Mouse (Mus musculus) right cerebral cortex, postnatal 25 days (tissue): Measurements from ENCODE around the gene Myo5c.

ENCODE experiments used
- DNase-seq: peaks from one replicate; pipeline ENCODE4 v3.0.0; 2022

Myo5c gene

DNA sequence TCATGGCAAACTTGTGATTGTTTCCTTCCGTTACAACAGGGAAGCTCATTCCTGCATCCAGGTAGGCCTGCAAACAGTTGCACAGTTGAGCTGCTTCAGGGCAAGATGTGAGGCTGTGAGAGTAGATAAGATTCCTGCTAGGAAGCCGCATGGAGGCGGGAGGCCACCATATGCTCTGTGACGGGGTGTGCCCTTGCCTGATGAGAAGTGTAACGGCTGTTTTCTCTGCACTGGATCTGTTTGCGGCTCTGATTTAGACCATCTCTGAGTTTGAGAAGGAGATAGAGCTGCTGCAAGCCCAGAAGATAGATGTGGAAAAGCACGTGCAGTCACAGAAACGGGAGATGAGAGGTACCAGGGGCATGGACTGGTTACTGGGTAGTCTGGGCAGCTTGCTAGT lies 51.8 kb downstream of the Myo5c start:
- DNase-seq: no peak

DNA sequence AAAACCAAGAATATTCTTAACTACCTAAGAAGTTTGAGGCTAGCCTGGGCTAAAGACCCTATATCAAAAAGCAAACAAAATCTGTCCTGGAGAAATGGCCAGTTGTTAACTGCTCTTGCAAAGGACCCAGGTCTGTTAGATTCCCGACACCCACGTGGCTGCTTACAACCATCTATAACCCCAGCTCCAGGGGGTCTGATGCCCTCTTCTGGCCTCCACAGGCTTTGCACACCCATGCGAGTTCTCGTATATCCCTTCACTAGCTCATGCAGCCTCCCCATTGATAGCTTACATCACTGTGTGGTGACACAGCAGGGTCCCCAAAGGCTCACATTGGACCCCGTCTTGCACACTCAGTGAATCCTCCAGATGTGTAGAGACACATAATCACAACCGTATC lies 53.5 kb downstream of the Myo5c start:
- no peak for DNase-seq

DNA sequence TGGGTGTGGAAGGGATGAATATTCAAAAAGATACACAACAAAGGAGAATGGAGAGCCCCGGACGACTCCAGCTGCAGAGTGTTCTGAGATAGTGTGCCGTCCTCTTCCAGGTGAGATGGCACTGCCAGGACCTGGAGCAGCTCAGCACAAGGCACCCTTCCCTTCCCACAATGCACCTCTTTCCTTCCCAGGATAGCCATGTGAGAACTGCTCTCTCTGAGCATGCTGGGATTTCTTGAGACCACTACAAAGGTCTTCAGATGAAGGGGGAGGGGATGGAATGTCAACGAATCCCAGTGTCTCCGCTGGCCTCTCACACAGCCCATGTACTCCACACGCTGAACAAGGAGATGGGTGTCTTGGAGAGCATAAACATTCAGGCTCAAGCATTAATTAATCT lies 55.8 kb downstream of the Myo5c start:
- no peak for DNase-seq

DNA sequence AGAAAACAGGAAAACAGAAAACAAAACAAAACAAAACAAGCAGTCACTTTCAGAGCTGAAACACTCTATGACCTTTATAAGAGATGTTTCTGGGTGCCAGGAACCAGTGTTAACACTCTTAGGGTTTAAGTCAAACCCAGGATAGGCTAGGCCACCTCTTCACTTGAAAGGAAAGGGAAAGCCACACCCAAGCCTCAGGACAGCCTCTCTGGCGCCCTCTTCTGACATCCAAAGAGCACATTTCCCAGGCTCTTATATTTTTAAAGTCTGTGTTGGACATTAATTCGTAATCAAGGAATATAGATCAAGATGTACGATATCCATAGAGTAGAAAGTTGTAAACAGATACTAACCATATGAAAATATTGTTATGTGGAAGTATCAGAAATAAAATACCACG lies 57.7 kb downstream of the Myo5c start:
- no peak for DNase-seq

DNA sequence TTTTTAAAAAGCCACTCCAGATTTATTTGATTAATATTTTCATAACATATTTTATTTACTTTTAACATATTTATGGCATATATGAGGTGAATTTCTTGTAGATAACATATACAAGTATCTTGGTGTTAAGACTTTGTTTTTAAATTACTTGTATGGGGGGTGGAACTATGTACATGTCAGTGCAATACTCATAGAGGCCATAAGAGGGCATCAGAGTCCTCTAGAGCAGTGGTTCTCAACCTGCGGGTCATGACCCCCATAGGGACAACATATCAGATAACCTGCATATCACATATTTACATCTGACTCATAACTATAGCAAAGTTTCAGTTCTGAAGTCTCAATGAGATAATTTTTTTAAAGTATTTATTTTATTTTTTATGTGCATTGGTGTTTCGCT lies 67.5 kb downstream of the Myo5c start:
- no peak for DNase-seq

DNA sequence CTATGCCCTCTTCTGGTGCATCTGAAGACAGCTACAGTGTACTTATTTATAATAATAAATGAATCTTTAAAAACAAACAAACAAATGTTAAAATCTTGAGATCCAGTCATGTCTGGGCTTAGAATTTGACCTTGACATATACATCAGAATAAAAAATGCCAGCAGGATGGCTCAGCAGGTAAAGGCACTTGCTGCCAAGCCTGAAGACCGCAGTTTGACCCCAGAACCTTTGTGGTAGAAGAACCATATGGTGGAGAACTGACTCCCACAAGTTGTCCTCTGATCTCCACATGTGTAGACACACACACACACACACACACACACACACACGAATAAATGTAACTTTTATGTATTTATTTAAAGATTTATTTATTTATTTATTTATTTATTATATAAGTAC lies 71.2 kb downstream of the Myo5c start:
- DNase-seq: no peak

DNA sequence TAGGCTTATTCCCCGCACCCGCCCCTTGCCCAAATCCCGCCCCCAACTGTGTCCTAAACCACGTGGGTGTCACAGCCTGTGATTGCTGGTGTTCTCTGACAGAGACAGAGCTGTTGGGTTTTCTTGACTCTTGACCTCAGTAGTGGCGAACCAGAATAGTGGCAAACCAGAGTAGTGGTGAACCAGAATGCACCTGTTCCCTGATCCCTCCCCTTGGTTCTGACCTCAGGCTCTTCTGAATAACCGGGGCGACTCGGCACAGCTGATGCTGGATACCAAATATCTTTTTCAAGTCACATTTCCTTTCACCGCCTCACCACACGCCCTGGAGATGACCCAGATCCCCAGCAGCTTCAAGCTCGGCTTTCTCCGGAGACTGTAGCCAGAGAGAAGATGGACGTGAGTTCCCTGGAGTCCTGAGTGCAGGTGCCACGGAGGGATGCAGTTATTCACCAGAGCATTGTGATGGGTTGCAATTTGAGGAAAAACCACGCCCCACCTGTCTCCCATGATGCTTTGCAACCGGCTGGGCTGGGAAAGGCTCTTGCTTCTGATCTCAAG lies 72.0 kb downstream of the Myo5c start:
- DNase-seq: no peak

DNA sequence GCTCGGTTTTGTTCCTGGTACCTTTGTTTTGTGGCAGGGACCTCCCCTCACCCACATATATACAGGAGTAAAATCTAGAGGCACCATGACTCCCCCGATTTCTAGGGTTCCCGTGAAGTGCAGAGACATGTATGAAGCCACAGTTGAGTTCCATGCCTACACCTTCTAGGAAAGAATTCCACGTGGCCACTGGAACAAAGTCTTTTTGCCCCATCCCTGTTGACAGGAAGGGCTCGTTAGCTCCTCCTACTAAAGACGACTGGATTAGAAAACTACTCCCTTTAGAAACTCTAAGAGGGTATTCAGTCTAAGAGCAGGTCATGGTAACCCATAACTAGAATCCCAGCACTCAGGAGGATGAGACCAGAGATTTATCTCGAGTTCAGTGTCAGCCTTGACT lies 72.5 kb downstream of the Myo5c start:
- no peak for DNase-seq

DNA sequence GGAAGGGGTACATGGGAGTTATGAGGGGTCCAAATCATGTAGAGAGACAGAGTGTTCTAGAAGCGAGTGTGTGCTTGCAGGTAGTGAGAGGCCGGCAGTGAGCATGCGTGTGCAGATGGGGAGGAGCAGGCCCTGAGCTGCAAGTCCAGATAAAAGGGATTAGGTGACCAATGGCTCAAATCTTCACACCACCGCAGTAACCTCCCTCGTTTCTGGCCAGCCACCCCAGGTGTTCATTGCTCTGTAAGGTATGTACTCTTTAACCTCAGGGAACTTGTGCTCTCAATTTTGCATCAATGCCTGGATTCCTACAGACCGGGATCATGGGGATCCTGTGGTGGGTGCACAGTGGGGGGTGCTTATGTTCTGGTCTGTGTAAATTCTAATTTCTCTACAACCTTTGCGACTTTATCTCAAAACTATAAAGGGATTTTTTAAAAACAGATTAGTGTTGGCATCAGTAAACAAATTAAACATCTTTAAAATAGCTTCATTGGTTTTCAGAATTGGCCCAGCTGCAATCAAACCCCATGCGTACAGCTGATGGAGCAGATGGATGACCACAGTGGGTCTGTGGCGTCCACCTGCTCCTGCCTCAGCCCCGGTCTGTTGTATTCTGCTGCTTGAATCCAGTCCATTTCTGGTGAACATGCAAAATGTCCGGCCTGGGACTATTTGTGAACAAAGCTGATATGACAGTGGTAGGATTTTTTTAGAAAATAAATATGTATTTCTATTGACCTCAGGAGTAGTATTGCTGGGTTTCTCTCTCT lies 74.5 kb downstream of the Myo5c start, which contains the start of gene Gnb5:
Gene Gnb5, plus strand, starts transcription at position 163 of the 773 bp plus-strand sequence.
- no peak for DNase-seq

DNA sequence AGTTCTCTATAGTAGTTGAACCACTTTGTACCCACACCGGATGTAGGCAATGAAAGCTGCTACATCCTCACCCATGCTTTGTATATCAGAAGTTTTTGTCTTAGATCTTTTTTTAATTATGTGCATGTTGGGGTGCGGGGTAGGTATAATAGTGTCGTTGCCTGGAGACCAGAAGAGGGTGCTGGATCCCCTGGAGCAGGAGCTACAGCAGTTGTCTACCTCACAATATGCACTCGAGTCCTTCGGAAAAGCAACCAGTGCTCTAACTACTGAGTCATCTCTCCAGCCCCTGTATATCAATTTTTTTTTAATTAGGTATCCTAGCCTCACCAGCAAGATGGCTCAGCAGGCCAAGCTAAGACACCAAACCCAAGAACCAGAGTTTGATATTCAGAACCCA lies 75.2 kb downstream of the Myo5c start:
- no peak for DNase-seq

DNA sequence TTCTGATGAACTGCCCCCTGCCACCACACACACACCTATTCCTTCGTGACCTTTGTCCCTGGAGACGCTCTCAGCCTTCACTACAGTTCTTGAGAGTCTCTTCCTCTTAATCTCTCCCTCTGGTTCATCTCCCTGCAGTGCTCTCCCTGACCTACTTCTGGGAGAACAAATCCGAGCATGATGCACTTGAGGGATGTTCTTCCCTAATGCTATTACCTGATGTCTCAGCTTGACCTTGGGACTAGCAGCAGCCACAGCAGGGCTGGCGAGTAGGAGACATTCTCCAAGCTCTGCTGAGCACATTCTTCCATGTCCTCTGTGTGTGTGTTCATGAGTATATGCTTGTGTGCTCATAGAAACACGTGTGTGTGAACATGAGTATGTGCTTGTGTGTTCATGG lies 76.8 kb downstream of the Myo5c start:
- DNase-seq: no peak

DNA sequence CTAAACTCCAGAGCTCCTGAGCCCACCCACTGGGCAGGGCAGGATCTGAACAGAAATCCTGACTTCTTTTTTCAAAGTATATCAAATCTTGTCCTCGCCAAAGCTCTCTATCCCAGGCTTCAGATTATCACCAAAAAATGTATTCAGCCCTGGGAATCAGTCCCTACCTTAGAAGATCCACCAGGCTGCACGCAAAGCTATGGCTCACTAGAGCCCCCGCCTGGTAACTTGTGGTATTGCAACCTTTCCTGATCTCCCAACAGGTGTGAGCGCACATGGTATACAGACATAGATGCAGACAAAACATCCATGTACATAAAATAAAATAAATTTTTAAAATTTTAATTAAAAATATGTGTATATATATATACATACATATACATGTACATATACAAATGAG lies 80.2 kb downstream of the Myo5c start:
- peak; percentile 61 for DNase-seq

DNA sequence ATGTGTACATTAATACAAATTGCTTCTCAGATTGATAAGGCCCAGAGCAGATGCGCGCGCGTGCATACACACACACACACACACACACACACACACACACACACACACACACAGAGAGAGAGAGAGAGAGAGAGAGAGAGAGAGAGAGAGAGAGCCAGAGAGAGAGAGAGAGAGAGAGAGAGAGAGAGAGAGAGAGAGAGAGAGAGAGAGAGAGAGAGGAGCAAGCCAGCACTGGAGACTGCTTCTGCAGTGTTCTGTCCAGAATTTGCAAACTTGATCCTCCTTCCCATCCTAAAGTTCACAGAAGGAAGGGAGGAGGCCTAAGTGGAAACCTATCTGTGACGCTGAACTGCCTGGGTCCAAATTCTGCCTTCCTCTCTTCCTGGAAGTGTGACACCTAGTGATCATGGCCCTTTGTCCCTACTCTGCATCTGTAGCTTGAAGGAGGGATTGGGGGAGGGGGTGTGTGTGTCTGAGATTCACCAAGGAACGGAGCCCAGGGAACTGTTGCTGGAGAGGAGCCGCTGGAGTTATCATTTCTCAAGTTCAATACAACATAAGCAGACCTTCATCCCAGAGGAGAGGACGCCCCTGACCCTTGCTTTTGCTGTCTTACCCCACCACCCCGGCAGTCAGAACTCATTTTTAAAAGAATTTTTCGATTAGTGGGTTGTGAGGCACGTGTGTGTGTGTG lies 81.5 kb downstream of the Myo5c start:
- no peak for DNase-seq

DNA sequence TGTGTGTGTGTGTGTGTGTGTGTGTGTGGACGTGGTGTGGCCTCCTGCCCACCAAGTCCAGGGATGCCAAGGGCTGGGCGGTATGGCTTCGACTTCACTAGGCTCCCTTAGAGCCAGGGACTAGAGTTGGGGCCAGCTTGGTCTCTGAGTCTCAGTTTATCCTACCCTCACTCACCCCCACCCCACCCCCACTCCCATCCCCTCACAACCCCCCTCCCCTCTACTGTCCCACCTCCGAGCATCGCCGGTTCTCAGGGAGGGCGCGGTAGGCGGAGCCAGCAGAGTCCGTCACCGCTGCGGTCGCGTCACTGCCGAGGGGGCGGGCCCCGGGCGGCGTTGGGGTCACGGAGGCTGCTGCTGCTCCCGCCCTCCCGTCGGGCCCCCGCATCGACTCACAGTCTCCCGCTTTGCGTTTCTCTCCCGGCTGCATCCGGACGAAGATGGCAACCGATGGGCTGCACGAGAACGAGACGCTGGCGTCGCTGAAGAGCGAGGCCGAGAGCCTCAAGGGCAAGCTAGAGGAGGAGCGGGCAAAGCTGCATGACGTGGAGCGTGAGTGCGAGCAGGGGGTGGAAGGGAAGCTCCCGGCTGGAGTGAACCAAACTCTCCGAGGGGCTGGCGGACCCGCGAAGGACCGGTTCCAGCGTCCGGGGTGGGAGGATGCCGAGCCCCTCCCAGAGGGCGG lies 82.2 kb downstream of the Myo5c start:
- peak; percentile 87 for DNase-seq

DNA sequence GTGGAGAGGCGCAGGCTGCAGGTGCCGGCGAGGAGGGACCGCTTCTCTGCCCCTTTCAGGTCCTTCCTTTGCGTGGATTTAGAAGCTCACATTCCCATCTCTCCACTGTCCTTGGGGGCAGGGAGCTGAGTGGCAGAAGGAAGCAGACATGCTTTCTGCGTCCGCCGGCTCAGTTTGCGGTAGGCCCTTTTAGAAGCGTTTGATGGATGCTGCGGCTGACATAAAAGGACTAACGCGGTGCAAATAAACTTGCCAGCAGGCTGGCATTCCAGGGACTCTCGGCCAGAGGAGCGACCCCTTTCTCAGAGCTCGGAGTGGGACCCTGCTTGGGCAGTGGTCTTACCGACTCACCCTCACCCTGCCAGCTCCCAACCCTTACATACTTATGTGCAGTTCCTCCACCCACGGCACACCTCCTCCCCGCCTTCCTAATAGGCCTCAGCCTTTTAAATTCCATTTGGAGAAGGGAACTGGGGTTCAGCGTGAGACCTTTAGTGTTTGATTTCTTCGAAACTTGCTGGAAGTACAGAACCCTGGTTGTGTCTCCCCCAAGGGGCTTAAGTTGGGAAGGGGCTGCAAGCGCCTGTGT lies 82.8 kb downstream of the Myo5c start:
- no peak for DNase-seq

DNA sequence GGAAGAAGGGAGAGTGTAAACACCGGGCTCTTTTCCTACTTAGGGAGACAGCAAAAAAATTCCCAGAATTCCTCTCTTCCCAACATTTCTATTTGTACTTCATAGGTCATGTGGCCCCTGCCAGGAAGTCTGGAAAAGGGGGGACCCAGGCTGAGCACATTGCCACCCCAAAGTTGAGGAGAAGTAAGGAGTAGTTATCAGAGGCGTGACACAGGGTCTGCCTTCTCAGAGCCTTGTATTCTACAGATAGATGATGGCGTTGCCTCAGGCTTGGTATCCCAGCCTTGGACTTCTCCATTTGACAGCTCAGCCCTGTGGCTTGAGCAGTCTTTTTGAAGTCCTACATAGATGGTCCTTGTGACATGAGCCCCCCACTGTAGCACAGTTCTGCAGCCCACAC lies 83.4 kb downstream of the Myo5c start:
- no peak for DNase-seq

DNA sequence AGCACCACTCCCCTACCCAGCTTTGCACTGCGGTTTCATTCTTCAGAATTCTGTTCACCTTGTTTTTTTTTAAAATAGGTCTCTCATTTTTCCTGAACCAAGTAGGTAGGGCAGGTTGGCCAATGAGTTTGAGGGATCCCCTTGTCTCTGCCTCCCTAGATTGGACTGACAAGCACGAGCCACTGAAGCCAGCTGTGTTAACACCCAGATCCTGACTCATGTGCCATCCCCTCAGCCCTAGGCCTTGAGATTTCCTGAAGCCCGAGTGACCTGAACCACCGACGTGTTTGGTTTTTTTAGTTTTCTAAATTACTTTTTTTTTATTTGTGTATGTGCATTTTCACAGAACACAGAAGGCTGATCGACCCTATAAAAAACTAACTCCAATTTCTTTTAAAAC lies 85.0 kb downstream of the Myo5c start:
- no peak for DNase-seq

DNA sequence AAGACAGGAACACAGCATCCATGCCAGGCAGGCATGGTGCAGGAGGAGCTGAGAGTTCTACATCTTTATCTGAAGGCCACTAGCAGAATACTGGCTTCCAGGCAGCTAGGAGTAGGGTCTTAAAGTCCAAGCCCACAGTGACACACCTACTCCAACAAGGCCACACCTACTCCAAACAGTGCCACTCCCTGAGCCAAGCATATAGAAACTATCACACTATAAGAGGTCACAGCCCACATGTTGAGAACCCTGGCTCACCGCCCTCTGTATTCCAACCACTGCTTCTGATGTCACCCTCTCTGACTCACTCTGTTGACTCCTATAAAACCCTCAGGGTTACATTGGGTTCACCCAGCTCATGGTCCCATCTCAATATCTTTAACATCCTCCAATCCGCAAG lies 86.4 kb downstream of the Myo5c start:
- DNase-seq: no peak

DNA sequence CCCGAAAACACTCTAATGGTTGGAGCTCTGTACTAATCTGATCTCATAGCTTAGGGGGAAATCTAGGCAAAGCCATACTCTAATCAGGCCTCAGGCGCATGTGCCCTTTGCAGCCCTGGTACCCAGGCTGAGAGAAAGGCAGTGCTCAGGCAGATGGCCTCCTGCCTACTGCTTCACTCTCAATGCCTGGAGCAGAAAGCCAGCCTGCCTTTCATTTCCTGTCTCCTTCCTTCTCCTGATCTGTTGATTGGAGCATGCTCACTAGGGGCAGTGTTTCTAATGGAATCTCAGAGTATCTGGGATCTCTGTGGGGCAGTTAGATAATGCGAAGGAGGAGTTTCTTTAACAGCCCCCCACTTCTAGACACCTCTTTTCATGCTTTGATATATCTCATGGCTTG lies 87.5 kb downstream of the Myo5c start:
- no peak for DNase-seq

DNA sequence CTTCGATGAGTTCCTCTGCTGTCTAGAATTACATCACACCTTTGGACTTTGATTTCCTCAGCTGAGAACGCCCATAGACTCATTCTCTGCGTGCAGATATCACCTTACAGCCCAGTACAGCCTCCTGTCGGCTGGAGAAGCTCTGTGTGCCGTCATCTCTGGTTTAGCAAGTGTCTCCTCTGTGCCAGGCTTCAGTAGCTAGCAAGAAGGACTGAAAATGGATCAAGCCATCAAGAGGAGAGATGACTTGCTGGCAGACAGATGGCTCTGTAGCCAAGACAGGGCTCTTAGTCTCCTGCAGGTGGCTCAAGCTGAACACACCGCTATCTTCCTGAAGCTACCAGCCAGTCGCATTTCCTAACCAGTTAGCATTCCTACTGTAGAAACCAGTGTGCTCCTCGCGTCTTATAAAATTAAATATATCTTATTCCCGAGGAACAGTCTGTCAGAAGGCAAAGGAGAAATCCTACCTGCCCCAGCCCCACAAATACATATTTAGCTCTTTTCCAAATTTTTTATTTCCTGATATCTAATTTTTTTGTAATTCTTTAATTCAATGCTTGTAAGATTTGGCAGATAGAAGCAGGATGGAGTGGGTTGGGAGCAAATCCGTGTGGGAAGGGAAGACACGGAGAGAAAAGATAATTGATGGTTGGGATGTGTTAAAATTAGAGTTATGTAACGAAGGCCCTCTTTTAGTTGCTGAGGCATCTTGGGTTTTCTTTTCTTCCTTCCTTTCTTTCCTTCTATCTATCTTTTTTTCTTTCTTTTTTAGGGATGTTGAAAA lies 90.5 kb downstream of the Myo5c start:
- peak; percentile 46 for DNase-seq

DNA sequence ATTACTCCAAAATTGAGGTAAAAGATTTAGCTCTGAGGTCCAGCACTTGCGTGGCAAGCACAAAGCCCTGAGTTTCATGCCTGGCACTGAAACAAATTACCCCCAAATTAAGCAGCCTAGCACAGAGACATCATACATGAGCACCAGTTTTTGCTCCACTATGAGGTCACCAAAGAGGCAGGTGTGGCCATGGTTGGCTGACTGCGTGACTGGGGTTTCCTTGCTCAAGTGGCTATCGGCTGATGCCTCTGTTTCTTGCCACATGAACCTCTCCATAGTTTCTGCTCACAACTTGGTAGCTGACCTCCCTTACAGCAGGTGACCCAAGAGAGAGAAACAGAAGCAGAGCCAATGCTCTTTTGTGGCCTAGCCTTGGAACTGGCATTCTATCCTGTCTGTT lies 96.2 kb downstream of the Myo5c start:
- no peak for DNase-seq

DNA sequence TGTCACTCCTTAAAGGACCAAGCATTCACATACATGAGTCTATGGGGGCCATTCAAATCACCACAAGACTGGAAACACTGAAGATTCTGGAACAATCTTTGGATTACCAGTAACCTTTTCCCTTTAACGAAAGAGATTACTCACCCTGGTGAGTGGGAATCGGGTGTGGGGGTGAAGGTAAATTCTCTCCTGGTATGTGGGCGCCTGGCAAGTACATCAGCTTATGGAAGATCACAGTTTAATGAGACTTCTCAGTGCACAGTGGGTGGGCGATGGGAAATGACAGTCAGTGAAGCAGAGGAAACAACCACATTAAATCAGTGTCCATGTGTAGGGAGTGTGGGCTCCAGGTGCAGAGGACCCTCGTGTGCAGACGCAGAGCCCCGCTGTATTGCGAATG lies 99.0 kb downstream of the Myo5c start:
- DNase-seq: peak; percentile 46

DNA sequence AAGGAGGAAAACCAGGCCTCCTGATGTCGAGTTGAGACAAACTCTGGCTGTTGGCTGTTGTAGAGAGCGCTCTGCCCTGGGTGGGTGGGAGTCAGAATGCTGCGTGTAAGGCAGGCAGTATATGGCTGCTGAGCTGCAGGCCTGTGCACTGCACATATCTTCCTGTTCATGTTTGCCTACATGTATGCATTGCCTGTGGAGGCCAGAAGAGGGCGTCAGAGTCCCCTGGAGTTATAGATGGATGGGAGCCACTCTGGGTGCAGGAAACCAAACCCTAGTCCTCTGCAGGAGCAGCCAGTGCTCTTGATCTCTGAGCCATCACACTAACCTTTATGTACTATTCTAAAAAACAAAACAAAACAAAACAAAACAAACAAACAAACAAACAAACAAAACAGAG lies 102.6 kb downstream of the Myo5c start:
- DNase-seq: no peak
